Mouse (Mus musculus) T-helper 1 cell (primary cell): ENCODE data around the gene Fam43b.

Experiments
- in situ Hi-C: fragments of 300-600 bp; cut with MboI, MseI; formaldehyde crosslinking; loops from one replicate; pipeline ENCODE4 v1.15.1; 2025; ENCODE audit warnings: high pct_unique_total_duplicates

Fam43b gene

DNA sequence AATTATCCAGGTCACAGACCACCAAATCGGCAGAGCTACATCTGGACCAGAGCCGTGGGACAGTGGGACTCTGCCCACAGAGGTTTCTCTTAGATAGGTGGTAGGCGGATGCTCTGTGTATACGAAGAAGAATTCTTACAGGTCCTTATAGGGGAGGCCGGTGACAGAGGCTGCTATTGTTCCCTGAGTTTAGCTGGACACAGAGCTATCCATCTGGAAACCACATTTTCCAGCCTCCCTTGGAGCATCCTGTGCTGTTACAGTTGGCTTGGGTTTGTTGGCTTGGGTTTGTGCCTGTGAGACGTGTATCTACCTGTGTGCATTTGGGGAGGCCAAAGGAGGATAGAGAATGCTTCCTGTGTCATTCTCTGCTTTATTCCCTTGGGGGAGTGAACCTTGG lies 43.6 kb downstream of the Fam43b start:
- in situ Hi-C loops: no loop called here

DNA sequence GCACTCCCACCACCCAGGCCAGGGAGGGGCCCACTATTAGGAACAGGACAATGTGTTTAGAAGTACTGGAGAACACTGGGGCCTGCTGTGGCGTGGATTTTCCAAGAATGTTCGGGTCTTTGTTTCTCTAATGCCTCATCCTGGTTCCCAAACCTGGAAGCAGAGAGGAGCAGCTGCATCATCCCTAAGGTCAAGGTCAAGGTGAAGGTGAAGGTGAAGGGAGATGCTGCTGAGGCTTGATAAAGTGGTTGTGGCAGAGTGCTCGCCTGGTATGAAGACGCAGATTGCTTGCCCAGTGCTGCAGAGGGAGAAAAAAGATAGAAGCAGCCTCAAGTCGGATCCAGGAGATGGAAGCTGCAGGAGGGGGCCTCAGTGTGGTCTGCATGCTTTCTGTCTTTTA lies 44.5 kb downstream of the Fam43b start:
- in situ Hi-C loops: no loop called here

- in situ Hi-C loops: no loop called here
These were observed 47.6 kb downstream of the Fam43b start for GRCm38 (mm10) chr4:138348716-138349115.

DNA sequence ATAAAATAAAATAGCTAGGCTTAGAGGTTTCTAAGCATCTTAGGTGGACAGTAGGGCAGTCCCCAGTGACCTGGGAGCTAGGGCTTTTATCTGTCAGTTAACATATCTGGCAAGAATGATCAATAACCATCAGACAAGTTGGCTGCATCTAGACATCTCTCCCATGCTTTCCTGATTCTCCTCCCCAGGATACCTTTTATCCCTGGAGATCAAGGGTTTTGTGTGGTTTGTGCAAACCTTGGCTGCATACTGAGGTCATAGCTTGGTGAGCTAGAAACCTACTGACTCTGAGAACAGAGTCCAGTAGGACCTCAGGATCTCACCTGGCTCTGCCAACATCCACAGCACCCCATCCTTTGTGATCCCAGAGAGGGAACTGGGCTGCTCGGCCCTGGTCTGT lies 49.0 kb downstream of the Fam43b start:
- in situ Hi-C loops: no loop called here

GRCm38 (mm10) chr4:138344891-138345545 lies 51.3 kb downstream of the Fam43b start:
- in situ Hi-C loops: no loop called here
